Mouse (Mus musculus): ENCODE measurements around the gene Pdk1. TPM values are rescaled to one million over a fixed set of nuclear protein-coding genes. Genes with fewer than 3 reads are reported as not detected.
"Not testable (repeated sequence)": the region's sequence is repeated elsewhere in the genome, so short reads cannot be mapped to it uniquely, and the experiment has no call there.

The Pdk1 gene
- polyA plus RNA-seq, 1 experiment from 2014 or later: 43.6 TPM

DNA sequence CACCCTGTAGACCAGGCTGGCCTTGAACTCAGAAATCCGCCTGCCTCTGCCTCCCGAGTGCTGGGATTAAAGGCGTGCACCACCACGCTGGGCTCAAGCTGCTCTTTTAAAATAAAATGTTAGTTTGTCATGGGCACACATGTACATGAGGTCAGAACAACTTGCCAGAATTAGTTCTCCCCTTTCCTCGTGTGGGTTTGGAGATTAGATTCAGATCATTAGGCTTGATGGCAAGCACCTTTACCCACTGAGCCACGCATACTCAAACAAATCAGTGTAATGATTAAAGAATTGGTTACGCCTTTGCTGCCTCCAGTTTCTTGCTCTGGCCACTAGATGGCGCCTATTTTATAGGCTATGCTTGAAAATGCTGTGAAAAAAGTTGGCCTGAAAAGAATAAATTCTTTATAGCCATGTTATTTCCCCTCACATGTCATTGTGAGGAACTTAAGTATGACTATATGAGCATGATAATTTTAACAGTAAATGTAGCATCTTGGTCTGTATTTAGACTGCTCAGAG, 25.4 kb downstream of the Pdk1 start:
- Histone ChIP-seq H3K36me3 (ENCODE audit: control insufficient read depth, insufficient read depth, low read length) (no peaks in the 10 kb centered on the region), H3K4me2 (ENCODE audit: low read depth, low read length, severe bottlenecking) (no peak overlapping the region), H3K4me1 (replicated peaks; ENCODE audit: control insufficient read depth, insufficient read depth, low read length) (no peaks in the 10 kb centered on the region; the same call in 1 of the 2 replicates), H3K9ac (ENCODE audit: low read length) (no peak overlapping the region), H3K4me3 (ENCODE audit: low read depth, low read length) (no peak overlapping the region), H3K27me3 (ENCODE audit: control insufficient read depth, insufficient read depth, low read length) (no peaks in the 10 kb centered on the region), H3K27ac (ENCODE audit: low read depth, low read length) (no peak overlapping the region), H3K9me3 (ENCODE audit: control insufficient read depth, low read length) (no peaks in the 10 kb centered on the region)
- DNase-seq (ENCODE audit: low spot score) (no peak), ATAC-seq (replicated peaks; ENCODE audit: low FRiP score) (no peak)
- WGBS: 63% methylated on average over 8 of the region's 8 CpGs

GRCm38 (mm10) chr2:71899886-71900285, 26.9 kb downstream of the Pdk1 start:
- no peaks in the 10 kb centered on the region for H3K36me3 ChIP-seq (ENCODE audit: control insufficient read depth, insufficient read depth, low read length)
- no peaks in the 10 kb centered on the region for H3K9me3 ChIP-seq (ENCODE audit: control insufficient read depth, low read length)
- no peaks in the 10 kb centered on the region; the same call in 1 of the 2 replicates for H3K4me1 ChIP-seq (replicated peaks; ENCODE audit: control insufficient read depth, insufficient read depth, low read length)
- no peak overlapping the region for H3K4me2 ChIP-seq (ENCODE audit: low read depth, low read length, severe bottlenecking)
- H3K4me3 ChIP-seq (ENCODE audit: low read depth, low read length): no peak overlapping the region
- no peak overlapping the region for H3K9ac ChIP-seq (ENCODE audit: low read length)
- no peak for ATAC-seq (replicated peaks; ENCODE audit: low FRiP score)
- no peak for DNase-seq (ENCODE audit: low spot score)
- H3K27me3 ChIP-seq (ENCODE audit: control insufficient read depth, insufficient read depth, low read length): no peaks in the 10 kb centered on the region
- H3K27ac ChIP-seq (ENCODE audit: low read depth, low read length): no peak overlapping the region
- 86% methylated on average over 15 of the region's 15 CpGs for WGBS

GRCm38 (mm10) chr2:71905154-71905553, 32.1 kb downstream of the Pdk1 start:
- no peak overlapping the region for H3K27ac ChIP-seq (ENCODE audit: low read depth, low read length)
- no peak for ATAC-seq (replicated peaks; ENCODE audit: low FRiP score)
- H3K9ac ChIP-seq (ENCODE audit: low read length): no peak overlapping the region
- no peak overlapping the region for H3K4me3 ChIP-seq (ENCODE audit: low read depth, low read length)
- no peaks in the 10 kb centered on the region for H3K27me3 ChIP-seq (ENCODE audit: control insufficient read depth, insufficient read depth, low read length)
- no peak overlapping the region for H3K4me2 ChIP-seq (ENCODE audit: low read depth, low read length, severe bottlenecking)
- no peaks in the 10 kb centered on the region for H3K4me1 ChIP-seq (replicated peaks; ENCODE audit: control insufficient read depth, insufficient read depth, low read length)
- no peaks in the 10 kb centered on the region for H3K9me3 ChIP-seq (ENCODE audit: control insufficient read depth, low read length)
- 96% methylated on average over 7 of the region's 7 CpGs for WGBS
- DNase-seq (ENCODE audit: low spot score): no peak
- H3K36me3 ChIP-seq (ENCODE audit: control insufficient read depth, insufficient read depth, low read length): no peaks in the 10 kb centered on the region

- ATAC-seq (replicated peaks; ENCODE audit: low FRiP score); H3K27ac ChIP-seq (ENCODE audit: low read depth, low read length); H3K27me3 ChIP-seq (ENCODE audit: control insufficient read depth, insufficient read depth, low read length); DNase-seq (ENCODE audit: low spot score); H3K9ac ChIP-seq (ENCODE audit: low read length); H3K4me2 ChIP-seq (ENCODE audit: low read depth, low read length, severe bottlenecking); H3K36me3 ChIP-seq (ENCODE audit: control insufficient read depth, insufficient read depth, low read length); H3K4me1 ChIP-seq (replicated peaks; ENCODE audit: control insufficient read depth, insufficient read depth, low read length); H3K9me3 ChIP-seq (ENCODE audit: control insufficient read depth, low read length); H3K4me3 ChIP-seq (ENCODE audit: low read depth, low read length): not testable (repeated sequence)
- WGBS: 90% methylated on average over 8 of the region's 8 CpGs
These were observed 33.3 kb downstream of the Pdk1 start for GRCm38 (mm10) chr2:71906356-71906755.

GRCm38 (mm10) chr2:71913911-71914310, 40.9 kb downstream of the Pdk1 start:
- H3K9me3 ChIP-seq (ENCODE audit: control insufficient read depth, low read length): no peaks in the 10 kb centered on the region
- H3K36me3 ChIP-seq (ENCODE audit: control insufficient read depth, insufficient read depth, low read length): no peaks in the 10 kb centered on the region
- 81% methylated on average over 10 of the region's 10 CpGs for WGBS
- H3K9ac ChIP-seq (ENCODE audit: low read length): no peak overlapping the region
- H3K4me3 ChIP-seq (ENCODE audit: low read depth, low read length): no peak overlapping the region
- ATAC-seq (replicated peaks; ENCODE audit: low FRiP score) (no peak), DNase-seq (ENCODE audit: low spot score) (no peak)
- H3K4me1 ChIP-seq (replicated peaks; ENCODE audit: control insufficient read depth, insufficient read depth, low read length): no peaks in the 10 kb centered on the region
- no peak overlapping the region for H3K4me2 ChIP-seq (ENCODE audit: low read depth, low read length, severe bottlenecking)
- H3K27me3 ChIP-seq (ENCODE audit: control insufficient read depth, insufficient read depth, low read length): no peaks in the 10 kb centered on the region
- H3K27ac ChIP-seq (ENCODE audit: low read depth, low read length): no peak overlapping the region

DNA sequence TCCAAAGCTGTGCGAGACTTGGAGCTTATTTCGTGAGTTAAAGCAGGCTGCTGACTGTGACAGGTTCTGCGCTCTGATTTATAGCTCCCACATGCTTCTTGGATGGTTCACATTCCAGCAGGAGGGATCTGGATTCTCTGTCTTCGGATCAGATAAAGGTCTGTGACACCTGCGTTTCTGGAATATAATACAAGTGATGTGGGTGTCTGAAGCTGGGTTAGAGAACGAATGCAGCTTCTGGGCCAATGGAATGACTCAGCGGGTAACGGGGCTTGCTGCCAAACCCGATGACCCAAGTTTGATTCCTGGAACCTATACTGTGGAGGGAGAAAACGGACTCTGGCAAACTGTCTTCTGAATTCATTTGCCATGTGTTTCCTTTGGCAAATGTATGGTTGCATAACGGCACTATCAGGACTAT, 46.2 kb downstream of the Pdk1 start:
- Histone ChIP-seq H3K27me3 (ENCODE audit: control insufficient read depth, insufficient read depth, low read length) (no peaks in the 10 kb centered on the region), H3K9ac (ENCODE audit: low read length) (no peak overlapping the region), H3K27ac (ENCODE audit: low read depth, low read length) (no peak overlapping the region), H3K4me3 (ENCODE audit: low read depth, low read length) (no peak overlapping the region), H3K9me3 (ENCODE audit: control insufficient read depth, low read length) (no peaks in the 10 kb centered on the region), H3K4me2 (ENCODE audit: low read depth, low read length, severe bottlenecking) (no peak overlapping the region), H3K36me3 (ENCODE audit: control insufficient read depth, insufficient read depth, low read length) (no peaks in the 10 kb centered on the region), H3K4me1 (replicated peaks; ENCODE audit: control insufficient read depth, insufficient read depth, low read length) (no peaks in the 10 kb centered on the region)
- ATAC-seq (replicated peaks; ENCODE audit: low FRiP score): no peak
- DNase-seq (ENCODE audit: low spot score): no peak
- WGBS: 86% methylated on average over 11 of the region's 11 CpGs

DNA sequence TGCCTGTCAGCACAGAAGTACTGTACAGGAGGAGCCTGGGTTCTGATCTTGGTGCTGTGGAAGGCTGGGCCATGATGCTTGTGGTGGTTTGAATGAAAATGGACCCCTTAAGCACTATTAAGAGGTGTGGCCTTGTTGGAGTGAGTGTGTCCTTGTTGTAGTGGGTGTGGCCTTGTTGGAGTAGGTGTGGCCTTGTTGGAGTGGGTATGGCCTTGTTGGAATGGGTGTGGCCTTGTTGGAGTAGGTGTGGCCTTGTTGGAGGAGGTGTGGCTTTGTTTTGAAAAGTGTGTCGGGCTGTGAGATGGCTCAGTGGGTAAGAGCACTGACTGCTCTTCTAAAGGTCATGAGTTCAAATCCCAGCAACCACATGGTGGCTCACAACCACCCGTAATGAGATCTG, 51.9 kb downstream of the Pdk1 start:
- DNase-seq (ENCODE audit: low spot score); H3K4me2 ChIP-seq (ENCODE audit: low read depth, low read length, severe bottlenecking); H3K27ac ChIP-seq (ENCODE audit: low read depth, low read length); H3K4me3 ChIP-seq (ENCODE audit: low read depth, low read length); H3K36me3 ChIP-seq (ENCODE audit: control insufficient read depth, insufficient read depth, low read length); H3K4me1 ChIP-seq (replicated peaks; ENCODE audit: control insufficient read depth, insufficient read depth, low read length); H3K9ac ChIP-seq (ENCODE audit: low read length); H3K9me3 ChIP-seq (ENCODE audit: control insufficient read depth, low read length); ATAC-seq (replicated peaks; ENCODE audit: low FRiP score); H3K27me3 ChIP-seq (ENCODE audit: control insufficient read depth, insufficient read depth, low read length): not testable (repeated sequence)
- WGBS: 96% methylated on average over 2 of the region's 2 CpGs

DNA sequence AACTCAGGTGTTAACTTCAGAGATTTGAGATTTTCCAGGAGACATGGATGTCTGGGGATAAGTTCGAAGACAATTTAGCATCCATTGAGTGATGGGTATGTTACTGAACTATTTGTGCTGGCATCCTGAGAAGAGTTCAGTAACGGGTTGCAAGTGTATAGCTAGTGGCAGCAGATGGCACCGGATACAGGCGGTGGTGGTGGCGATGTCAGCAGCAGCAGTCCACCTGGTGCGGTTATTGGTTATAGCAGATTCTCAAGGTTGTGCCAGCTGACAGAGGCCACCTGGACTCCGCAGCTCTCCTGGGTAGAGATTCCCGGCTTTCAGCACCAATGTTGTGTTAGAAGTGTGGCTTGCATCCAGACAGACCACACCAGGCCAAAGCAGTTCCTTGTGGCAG, 61.0 kb downstream of the Pdk1 start:
- H3K9ac ChIP-seq (ENCODE audit: low read length): no peak overlapping the region
- no peaks in the 10 kb centered on the region for H3K36me3 ChIP-seq (ENCODE audit: control insufficient read depth, insufficient read depth, low read length)
- 93% methylated on average over 8 of the region's 8 CpGs for WGBS
- no peak overlapping the region for H3K4me3 ChIP-seq (ENCODE audit: low read depth, low read length)
- ATAC-seq (replicated peaks; ENCODE audit: low FRiP score) (no peak), DNase-seq (ENCODE audit: low spot score) (no peak)
- no peak overlapping the region for H3K4me2 ChIP-seq (ENCODE audit: low read depth, low read length, severe bottlenecking)
- H3K4me1 ChIP-seq (replicated peaks; ENCODE audit: control insufficient read depth, insufficient read depth, low read length): no peaks in the 10 kb centered on the region
- H3K27me3 ChIP-seq (ENCODE audit: control insufficient read depth, insufficient read depth, low read length): no peaks in the 10 kb centered on the region
- no peaks in the 10 kb centered on the region for H3K9me3 ChIP-seq (ENCODE audit: control insufficient read depth, low read length)
- no peak overlapping the region for H3K27ac ChIP-seq (ENCODE audit: low read depth, low read length)

DNA sequence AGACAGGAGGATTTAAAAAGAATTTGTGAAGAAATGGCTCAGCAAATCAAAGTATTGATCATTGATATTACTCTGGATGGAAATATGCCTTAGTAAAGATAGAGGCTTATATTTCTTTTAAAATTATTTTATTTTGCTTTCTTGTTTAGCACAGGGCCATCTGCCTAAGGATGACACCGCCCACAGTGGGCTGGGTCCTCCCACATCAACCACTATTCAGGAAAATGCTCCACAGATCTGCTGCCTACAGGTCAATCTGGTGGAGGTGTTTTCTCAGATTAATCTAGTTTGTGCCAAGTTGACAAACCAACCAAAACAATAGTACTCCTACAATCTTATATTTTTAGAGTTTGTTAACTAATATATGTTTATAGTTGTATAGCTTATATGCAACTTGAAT, 63.7 kb downstream of the Pdk1 start:
- no peak overlapping the region for H3K4me3 ChIP-seq (ENCODE audit: low read depth, low read length)
- no peak for DNase-seq (ENCODE audit: low spot score)
- no peaks in the 10 kb centered on the region for H3K36me3 ChIP-seq (ENCODE audit: control insufficient read depth, insufficient read depth, low read length)
- WGBS: 90% methylated on average over 1 of the region's 1 CpGs
- no peak for ATAC-seq (replicated peaks; ENCODE audit: low FRiP score)
- no peak overlapping the region for H3K4me2 ChIP-seq (ENCODE audit: low read depth, low read length, severe bottlenecking)
- H3K9me3 ChIP-seq (ENCODE audit: control insufficient read depth, low read length): no peaks in the 10 kb centered on the region
- H3K27me3 ChIP-seq (ENCODE audit: control insufficient read depth, insufficient read depth, low read length): no peaks in the 10 kb centered on the region
- no peaks in the 10 kb centered on the region for H3K4me1 ChIP-seq (replicated peaks; ENCODE audit: control insufficient read depth, insufficient read depth, low read length)
- no peak overlapping the region for H3K27ac ChIP-seq (ENCODE audit: low read depth, low read length)
- no peak overlapping the region for H3K9ac ChIP-seq (ENCODE audit: low read length)

Data from forebrain, embryonic 11.5 days (tissue).